Mouse (Mus musculus): ENCODE measurements around the gene Gm10643. TPM values are rescaled to one million over a fixed set of nuclear protein-coding genes. Genes with fewer than 3 reads are reported as not detected.
A peak's percentile ranks its signal among the peaks of the same experiment; 100 is the strongest.

Gene Gm10643
- 1.8 TPM in 2 replicates for polyA plus RNA-seq (2015; fragmentation: Nextera tagmentation; extraction: Ambion mirVana)

DNA sequence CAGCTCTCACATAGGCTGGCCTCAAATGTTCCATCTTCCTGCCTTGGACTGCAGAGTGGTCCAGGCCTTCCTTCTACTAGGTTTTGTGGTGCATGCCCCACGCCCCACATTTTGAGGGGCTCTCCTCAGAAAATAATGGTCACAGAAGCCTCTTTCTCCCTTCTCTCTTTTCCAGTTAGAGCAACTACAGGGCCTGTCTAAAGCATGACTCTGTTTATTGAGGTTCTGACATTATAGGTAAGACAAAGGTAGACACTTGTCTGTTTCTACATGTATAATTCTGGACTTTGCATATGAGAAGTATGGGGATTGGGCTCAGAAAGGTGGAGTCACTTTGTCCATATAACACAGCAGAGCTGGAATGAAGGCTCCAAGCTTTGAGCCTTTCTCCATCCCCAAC, at the start of gene Gm10643:
TSS of gene Gm10643 (minus strand) at position 101 of the 400 bp plus-strand sequence.
- H3K36me3 ChIP-seq (ENCODE audit: insufficient read depth, low read length) = no peaks in the 10 kb centered on the region
- no peak for DNase-seq (ENCODE audit: low spot score)
- H3K4me3 ChIP-seq (replicated peaks; ENCODE audit: low read depth, low read length) = peak within 1 kb of the TSS; percentile 41
- H3K4me1 ChIP-seq (replicated peaks; ENCODE audit: insufficient read depth, low read length) = peaks cover 24% of the 10 kb centered on the region
- peak within 1 kb of the TSS; percentile 70 for H3K27ac ChIP-seq
- 100% methylated on average over 1 of the region's 1 CpGs for WGBS
- TF ChIP-seq CTCF (IDR thresholded peaks at IDR 0.05; ENCODE audit: low read depth) = no peak
- H3K9me3 ChIP-seq (replicated peaks; ENCODE audit: low read length) = no peaks in the 10 kb centered on the region
- H3K27me3 ChIP-seq (ENCODE audit: insufficient read depth, low read length) = no peaks in the 10 kb centered on the region
- no peak for ATAC-seq (replicated peaks; ENCODE audit: low FRiP score, low read depth)
- H3K4me2 ChIP-seq (ENCODE audit: low read length) = peak within 1 kb of the TSS; percentile 71
- H3K9ac ChIP-seq (ENCODE audit: low read depth, low read length) = peak within 1 kb of the TSS; percentile 49; the same call in 1 of the 2 replicates

- ATAC-seq (replicated peaks; ENCODE audit: low FRiP score, low read depth) (no peak), DNase-seq (ENCODE audit: low spot score) (no peak)
- Histone ChIP-seq H3K9ac (ENCODE audit: low read depth, low read length) (no peak overlapping the region), H3K4me2 (ENCODE audit: low read length) (no peak overlapping the region), H3K4me1 (replicated peaks; ENCODE audit: insufficient read depth, low read length) (peaks cover 14% of the 10 kb centered on the region), H3K4me3 (replicated peaks; ENCODE audit: low read depth, low read length) (no peak overlapping the region), H3K9me3 (replicated peaks; ENCODE audit: low read length) (no peaks in the 10 kb centered on the region), H3K27ac (no peak overlapping the region), H3K27me3 (ENCODE audit: insufficient read depth, low read length) (no peaks in the 10 kb centered on the region), H3K36me3 (ENCODE audit: insufficient read depth, low read length) (no peaks in the 10 kb centered on the region)
- no peak for TF ChIP-seq CTCF (IDR thresholded peaks at IDR 0.05; ENCODE audit: low read depth)
- WGBS = 92% methylated on average over 6 of the region's 6 CpGs
Measured at GRCm38 (mm10) chr8:84106216-84107040, 41.5 kb upstream of the Gm10643 start.

GRCm38 (mm10) chr8:84105676-84106075, 40.7 kb upstream of the Gm10643 start:
- H3K9me3 ChIP-seq (replicated peaks; ENCODE audit: low read length) = no peaks in the 10 kb centered on the region
- H3K27ac ChIP-seq = no peak overlapping the region
- H3K36me3 ChIP-seq (ENCODE audit: insufficient read depth, low read length) = no peaks in the 10 kb centered on the region
- ATAC-seq (replicated peaks; ENCODE audit: low FRiP score, low read depth) = no peak
- no peak overlapping the region for H3K4me2 ChIP-seq (ENCODE audit: low read length)
- no peak for DNase-seq (ENCODE audit: low spot score)
- H3K4me3 ChIP-seq (replicated peaks; ENCODE audit: low read depth, low read length) = no peak overlapping the region
- H3K9ac ChIP-seq (ENCODE audit: low read depth, low read length) = no peak overlapping the region
- no peaks in the 10 kb centered on the region for H3K27me3 ChIP-seq (ENCODE audit: insufficient read depth, low read length)
- no peak for TF ChIP-seq CTCF (IDR thresholded peaks at IDR 0.05; ENCODE audit: low read depth)
- H3K4me1 ChIP-seq (replicated peaks; ENCODE audit: insufficient read depth, low read length) = peaks cover 14% of the 10 kb centered on the region
- WGBS = 71% methylated on average over 2 of the region's 2 CpGs

- Histone ChIP-seq H3K9ac (ENCODE audit: low read depth, low read length) (peak within 1 kb of the TSS; percentile 77), H3K4me1 (replicated peaks; ENCODE audit: insufficient read depth, low read length) (peaks cover 14% of the 10 kb centered on the region), H3K27me3 (ENCODE audit: insufficient read depth, low read length) (no peaks in the 10 kb centered on the region), H3K27ac (peak within 1 kb of the TSS; percentile 86), H3K36me3 (ENCODE audit: insufficient read depth, low read length) (no peaks in the 10 kb centered on the region), H3K9me3 (replicated peaks; ENCODE audit: low read length) (no peaks in the 10 kb centered on the region), H3K4me2 (ENCODE audit: low read length) (peak within 1 kb of the TSS; percentile 76), H3K4me3 (replicated peaks; ENCODE audit: low read depth, low read length) (peak within 1 kb of the TSS; percentile 73)
- TF ChIP-seq CTCF (IDR thresholded peaks at IDR 0.05; ENCODE audit: low read depth) = no peak
- 7% methylated on average over 42 of the region's 42 CpGs for WGBS
- DNase-seq (ENCODE audit: low spot score) (peak; percentile 100), ATAC-seq (replicated peaks; ENCODE audit: low FRiP score, low read depth) (peak; percentile 95)
Measured at GRCm38 (mm10) chr8:84104697-84105609, 40.0 kb upstream of the Gm10643 start, which contains the start of gene Dcaf15. Dcaf15 (minus strand) TSS chr8:84104768.

GRCm38 (mm10) chr8:84104221-84104620, 39.3 kb upstream of the Gm10643 start:
- Histone ChIP-seq H3K4me1 (replicated peaks; ENCODE audit: insufficient read depth, low read length) (peaks cover 14% of the 10 kb centered on the region), H3K27ac (peak overlapping the region; percentile 86), H3K9me3 (replicated peaks; ENCODE audit: low read length) (no peaks in the 10 kb centered on the region), H3K36me3 (ENCODE audit: insufficient read depth, low read length) (0 out of 2 replicates have a peak, but pooled peaks cover under 1% of the 10 kb centered on the region), H3K4me3 (replicated peaks; ENCODE audit: low read depth, low read length) (peak overlapping the region; percentile 73), H3K9ac (ENCODE audit: low read depth, low read length) (peak overlapping the region; percentile 77), H3K27me3 (ENCODE audit: insufficient read depth, low read length) (no peaks in the 10 kb centered on the region), H3K4me2 (ENCODE audit: low read length) (peak overlapping the region; percentile 76)
- WGBS = under 1% methylated on average over 28 of the region's 29 CpGs
- TF ChIP-seq CTCF (IDR thresholded peaks at IDR 0.05; ENCODE audit: low read depth) = peak; percentile 52
- peak; percentile 83 for DNase-seq (ENCODE audit: low spot score)
- peak; percentile 79 for ATAC-seq (replicated peaks; ENCODE audit: low FRiP score, low read depth)

DNA sequence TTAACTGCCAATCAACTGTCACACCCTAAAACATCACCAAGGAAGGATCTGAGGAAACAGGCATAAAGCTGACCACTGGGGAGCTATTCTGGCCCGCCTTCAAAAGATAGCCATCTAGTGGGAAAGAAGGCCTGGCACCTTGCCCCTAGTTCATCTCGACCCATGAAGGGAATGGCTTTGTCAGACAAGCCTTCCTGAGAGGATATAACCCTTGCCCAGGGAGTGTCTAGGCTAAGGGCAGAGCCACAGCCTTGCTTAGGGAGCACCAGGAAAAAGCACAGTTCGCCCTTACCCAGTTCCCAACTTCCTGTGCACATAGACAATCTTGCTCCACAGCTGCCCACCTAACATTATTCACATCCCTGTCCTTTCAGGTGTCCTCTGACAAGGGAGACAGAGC, 38.7 kb upstream of the Gm10643 start:
- Histone ChIP-seq H3K4me1 (replicated peaks; ENCODE audit: insufficient read depth, low read length) (peaks cover 14% of the 10 kb centered on the region), H3K27me3 (ENCODE audit: insufficient read depth, low read length) (no peaks in the 10 kb centered on the region), H3K27ac (peak overlapping the region; percentile 31; the same call in 1 of the 2 replicates), H3K9me3 (replicated peaks; ENCODE audit: low read length) (no peaks in the 10 kb centered on the region), H3K36me3 (ENCODE audit: insufficient read depth, low read length) (0 out of 2 replicates have a peak, but pooled peaks cover 7% of the 10 kb centered on the region), H3K4me3 (replicated peaks; ENCODE audit: low read depth, low read length) (peak overlapping the region; percentile 73), H3K9ac (ENCODE audit: low read depth, low read length) (peak overlapping the region; percentile 77; the same call in 1 of the 2 replicates), H3K4me2 (ENCODE audit: low read length) (peak overlapping the region; percentile 76)
- DNase-seq (ENCODE audit: low spot score) (peak; percentile 16), ATAC-seq (replicated peaks; ENCODE audit: low FRiP score, low read depth) (no peak)
- 35% methylated on average over 3 of the region's 3 CpGs for WGBS
- no peak for TF ChIP-seq CTCF (IDR thresholded peaks at IDR 0.05; ENCODE audit: low read depth)

Data from kidney, postnatal 0 days (tissue).